Mouse (Mus musculus): ENCODE data around the gene Qk. TPM values are rescaled to one million over a fixed set of nuclear protein-coding genes. Genes with fewer than 3 reads are reported as not detected.

Qk gene
- total RNA-seq, 2 experiments from 2014 or later, result 212 to 251 TPM

DNA sequence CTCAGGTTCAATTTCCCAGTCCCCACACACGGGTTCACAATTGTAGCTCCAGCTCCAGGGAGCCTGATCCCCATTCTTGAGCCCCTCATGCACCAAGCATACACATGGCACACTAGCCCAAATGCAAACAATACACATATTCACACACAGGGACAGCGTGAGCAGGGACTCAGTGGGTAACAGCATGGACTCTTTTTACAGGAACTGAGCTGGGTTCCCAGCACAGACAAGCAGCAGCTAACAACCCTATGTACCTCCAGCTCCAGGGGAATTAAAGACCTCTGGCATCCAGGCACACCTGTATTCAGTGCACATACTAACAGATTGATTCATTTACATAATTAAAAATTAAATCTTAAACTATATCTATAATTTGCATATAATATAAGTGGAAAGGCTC lies 34.9 kb downstream of the Qk start:
- DNase-seq, result no peak

GRCm38 (mm10) chr17:10279532-10279931 lies 40.1 kb downstream of the Qk start:
- DNase-seq, result no peak
- intact Hi-C loops (cut with DNase I), result no loop called here

More for the DNA sequence above, 34.9 kb downstream of the Qk start:
- intact Hi-C loops (cut with DNase I), result no loop called here

DNA sequence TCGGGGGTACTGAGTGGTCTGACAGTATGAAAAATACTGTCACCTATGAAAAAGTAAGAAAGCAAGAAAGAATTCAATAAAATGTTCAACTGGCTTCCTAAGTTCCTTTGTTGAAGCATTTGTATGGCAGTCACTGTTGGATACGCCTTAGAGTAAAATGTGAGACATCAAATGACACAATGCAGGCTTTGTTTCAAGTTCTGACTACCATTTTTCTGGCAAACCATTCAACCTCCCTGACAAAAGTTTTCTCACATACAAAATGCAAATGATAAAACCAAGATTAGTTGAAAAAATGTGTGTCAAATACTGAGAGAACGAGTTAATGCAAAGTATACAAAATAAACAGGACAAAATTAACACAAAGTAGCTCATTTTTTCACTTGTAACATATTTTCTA lies 50.1 kb downstream of the Qk start:
- intact Hi-C loops (cut with DNase I), result no loop called here
- no peak for DNase-seq

GRCm38 (mm10) chr17:10268468-10268867 lies 51.2 kb downstream of the Qk start:
- intact Hi-C loops (cut with DNase I), result no loop called here
- no peak for DNase-seq

DNA sequence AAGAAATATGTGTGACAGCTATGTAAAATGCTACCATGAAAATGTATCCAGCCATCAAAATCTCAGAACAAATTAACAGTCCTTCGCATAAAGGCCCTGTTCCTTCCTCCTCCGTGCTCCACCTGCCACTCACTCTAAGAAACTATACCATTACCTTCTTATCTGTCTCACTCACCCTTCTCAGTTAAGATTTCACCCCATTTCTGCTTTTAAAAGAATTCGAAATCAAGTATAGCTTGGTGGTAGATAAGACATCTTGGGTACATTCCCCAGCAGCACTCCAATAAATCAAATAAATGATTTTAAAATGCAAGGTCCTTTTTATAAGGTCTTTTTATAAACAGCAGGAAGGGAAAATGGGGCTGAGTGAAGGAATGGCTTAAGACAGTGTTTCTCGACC lies 53.4 kb downstream of the Qk start:
- DNase-seq, result no peak
- intact Hi-C loops (cut with DNase I), result no loop called here

- no peak for DNase-seq
- intact Hi-C loops (cut with DNase I), result no loop called here
Observed at GRCm38 (mm10) chr17:10251252-10251958, 68.2 kb downstream of the Qk start.

GRCm38 (mm10) chr17:10240081-10240480 lies 79.6 kb downstream of the Qk start:
- intact Hi-C loops (cut with DNase I), result no loop called here

DNA sequence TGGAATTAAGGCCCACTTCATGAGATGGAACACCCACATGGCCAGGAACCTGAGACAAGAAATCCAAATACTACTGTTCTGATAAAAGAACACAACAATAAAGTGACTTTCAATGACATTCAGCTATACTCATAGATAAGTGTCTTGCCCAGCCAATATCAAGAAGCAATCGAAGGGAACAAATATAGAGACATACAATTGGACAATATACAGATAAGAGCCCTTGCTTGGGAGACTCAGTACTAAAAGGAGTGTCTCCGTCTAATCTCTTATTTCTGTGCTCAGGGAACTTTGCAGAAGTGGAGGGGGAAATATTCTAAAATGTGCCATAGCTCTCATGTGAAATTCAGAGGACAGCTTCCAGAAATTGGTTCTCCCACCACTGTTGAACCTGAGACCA lies 83.1 kb downstream of the Qk start:
- DNase-seq, result no peak
- intact Hi-C loops (cut with DNase I), result no loop called here

More at GRCm38 (mm10) chr17:10240081-10240480, 79.6 kb downstream of the Qk start:
- no peak for DNase-seq

DNA sequence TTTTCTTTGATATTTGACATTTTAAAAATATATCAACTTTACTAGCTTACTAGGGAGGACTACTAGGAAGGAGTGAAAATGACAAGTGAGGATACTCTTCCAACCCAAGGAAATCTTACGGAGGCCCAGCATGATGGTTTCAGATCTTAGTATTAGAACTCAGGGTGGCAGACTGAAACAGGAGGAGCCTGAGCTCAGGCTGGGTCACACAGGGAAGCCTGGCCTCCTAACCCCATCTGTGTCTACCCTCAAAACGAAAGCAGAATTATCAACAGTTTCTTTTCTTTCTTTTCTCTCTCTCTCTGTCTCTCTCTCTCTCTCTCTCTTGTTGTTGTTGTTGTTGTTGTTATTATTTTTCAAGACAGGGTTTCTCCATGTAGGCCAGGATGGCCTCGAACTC lies 87.2 kb downstream of the Qk start:
- DNase-seq, result no peak
- intact Hi-C loops (cut with DNase I), result no loop called here

DNA sequence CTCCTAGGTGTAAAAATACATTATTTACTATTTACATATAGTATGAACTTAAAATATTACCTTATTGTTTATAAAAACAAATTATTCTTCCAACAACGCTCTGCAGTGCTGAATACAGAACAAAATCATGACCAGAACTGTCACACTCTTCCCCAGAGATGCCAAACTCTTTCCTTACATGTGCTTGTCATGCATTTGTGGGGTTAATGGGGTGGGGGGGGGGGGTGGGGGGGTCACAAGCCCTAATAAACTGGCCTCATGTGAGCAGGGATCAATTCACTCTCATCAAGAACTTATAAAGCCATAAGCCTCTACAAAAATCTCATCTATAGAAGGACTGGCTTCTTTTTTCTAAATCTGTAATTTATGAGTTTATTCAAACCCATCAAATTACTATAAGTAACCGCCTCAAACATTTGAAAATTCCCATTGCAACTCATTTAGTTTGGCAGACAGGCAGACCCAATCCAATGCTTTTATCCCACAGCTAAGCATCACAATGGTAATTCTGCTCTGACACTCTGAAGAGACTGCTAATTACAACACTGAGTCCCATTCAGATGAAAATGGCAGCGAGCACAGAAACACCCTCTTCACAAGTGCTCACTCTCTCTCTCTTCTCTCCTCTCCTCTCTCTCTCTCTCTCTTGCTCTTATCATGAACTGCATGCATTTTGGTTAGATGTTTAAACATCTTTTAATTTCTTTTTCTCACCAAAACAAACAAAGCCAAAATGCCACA lies 91.7 kb downstream of the Qk start:
- no peak for DNase-seq
- intact Hi-C loops (cut with DNase I), result no loop called here

- DNase-seq, result no peak
- intact Hi-C loops (cut with DNase I), result no loop called here
Observed at GRCm38 (mm10) chr17:10216164-10216563, 103.5 kb downstream of the Qk start.

DNA sequence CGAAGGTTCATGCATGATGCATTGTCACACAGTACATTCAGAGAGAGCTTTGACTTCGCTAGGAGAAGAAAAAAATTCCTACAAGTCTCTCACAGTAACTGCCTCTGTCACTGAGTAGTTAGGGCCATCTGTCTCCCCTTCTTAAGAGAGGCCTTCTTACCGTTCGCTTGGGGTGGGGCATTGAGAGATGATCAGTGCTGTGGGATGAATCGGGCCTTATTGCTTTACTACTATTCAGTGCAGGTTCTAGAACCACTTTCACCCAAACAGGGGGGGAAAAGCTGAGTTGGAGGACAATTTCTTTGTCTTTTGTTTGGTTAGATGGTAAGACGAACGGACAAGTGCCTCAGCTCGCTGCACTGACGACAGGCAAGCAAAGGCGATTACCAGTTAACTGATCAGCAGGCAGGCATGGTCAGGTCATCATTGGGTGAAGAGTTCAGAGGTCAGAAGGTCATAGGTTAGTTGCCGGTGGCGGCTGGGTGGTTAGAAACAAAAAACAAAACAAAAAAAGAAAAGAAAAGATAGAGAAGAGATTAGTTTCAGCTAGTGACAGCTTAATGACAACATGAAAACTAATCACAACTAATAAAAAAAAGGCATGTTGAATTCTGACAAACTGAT lies 110.4 kb downstream of the Qk start:
- no peak for DNase-seq
- intact Hi-C loops (cut with DNase I), result no loop called here

- no peak for DNase-seq
- intact Hi-C loops (cut with DNase I), result no loop called here
Observed at GRCm38 (mm10) chr17:10198662-10199061, 121.0 kb downstream of the Qk start.

DNA sequence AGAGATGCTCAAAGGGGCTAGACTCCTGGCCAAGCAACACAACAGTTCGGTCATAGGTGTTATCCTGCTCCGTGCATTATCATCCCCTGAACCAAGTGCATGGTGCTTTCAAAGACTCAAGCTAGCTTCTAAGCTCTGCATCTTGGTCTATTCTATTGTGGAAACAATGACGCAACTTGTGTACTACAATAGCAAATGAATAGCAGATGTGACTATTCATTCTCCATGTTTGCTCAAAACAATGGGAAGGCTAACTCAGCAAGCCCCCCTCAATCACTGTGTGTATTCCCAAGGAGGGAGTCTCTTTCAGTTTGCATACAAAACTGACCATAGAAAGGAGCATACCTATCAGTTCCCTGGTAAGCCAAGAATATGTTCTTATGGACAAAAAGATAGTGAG lies 121.4 kb downstream of the Qk start:
- intact Hi-C loops (cut with DNase I), result no loop called here
- no peak for DNase-seq

DNA sequence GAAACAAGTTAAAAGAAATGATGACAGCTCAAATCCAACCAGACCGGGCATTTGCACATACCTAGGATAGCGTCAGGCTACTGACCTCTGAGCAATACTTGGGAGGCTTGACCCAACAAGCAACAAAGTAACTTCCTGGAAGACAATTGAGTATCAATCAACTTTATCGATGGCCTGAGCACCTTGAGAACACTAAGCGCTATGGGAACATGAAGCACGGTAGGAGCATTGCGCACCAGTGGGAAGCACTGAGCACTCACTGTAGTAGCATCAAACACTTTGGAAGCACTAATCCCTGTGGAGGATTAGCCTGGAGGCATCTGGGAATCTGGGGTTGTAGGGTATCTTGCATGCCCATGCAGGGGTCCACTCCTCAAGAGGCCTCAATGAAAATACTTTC lies 124.0 kb downstream of the Qk start:
- intact Hi-C loops (cut with DNase I), result no loop called here
- no peak for DNase-seq

- no peak for DNase-seq
- intact Hi-C loops (cut with DNase I), result no loop called here
Observed at GRCm38 (mm10) chr17:10190857-10191256, 128.8 kb downstream of the Qk start.

GRCm38 (mm10) chr17:10188481-10188880 lies 131.2 kb downstream of the Qk start:
- DNase-seq, result no peak
- intact Hi-C loops (cut with DNase I), result no loop called here

DNA sequence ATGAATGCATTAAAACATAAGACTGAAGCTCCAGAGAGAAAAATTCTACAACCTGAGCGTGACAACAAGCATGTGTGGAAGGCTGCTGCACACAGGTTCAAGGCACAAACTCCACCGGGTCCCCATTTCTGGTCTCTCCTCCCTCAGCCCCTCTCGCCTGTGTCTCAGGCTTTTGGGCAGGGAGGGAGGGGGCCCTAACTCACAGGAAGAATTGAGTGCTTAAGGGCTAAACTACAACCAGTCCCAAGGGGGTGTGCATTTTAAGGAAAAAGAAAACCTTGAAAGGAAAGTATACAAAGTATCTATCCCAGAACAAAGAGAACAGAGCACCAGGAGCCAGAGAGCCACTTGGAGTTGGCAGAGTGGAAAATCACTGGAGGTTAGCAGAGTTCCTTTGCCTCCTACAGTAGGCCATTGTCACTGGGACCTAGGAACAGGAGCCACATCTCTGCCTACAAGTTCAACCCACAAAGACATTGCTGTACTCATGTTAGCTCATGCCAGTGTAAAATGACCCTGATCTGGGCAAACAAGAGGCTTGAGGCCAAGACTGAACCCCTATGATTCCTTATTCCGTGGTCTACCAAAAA lies 132.1 kb downstream of the Qk start:
- intact Hi-C loops (cut with DNase I), result no loop called here
- no peak for DNase-seq

DNA sequence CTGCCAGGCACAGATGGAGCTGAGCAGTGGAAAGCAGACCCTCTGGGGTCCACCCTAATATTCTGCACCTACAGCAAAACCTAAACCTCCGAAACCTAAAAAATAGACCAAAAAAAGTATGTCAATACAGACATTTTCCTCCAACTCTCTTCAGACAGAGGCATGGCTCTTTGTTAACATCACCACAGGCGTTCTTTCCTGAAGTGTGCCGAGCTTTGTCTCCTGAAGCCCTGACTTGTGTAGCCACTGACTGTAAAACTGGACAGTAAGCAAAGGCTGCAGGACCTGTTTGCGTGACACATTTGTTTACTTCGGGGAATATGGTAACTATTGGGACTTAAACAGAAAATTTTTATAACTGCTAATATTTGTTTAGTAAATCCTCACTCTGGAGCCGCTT lies 137.9 kb downstream of the Qk start:
- intact Hi-C loops (cut with DNase I), result no loop called here

GRCm38 (mm10) chr17:10177096-10177495 lies 142.6 kb downstream of the Qk start:
- intact Hi-C loops (cut with DNase I), result no loop called here
- no peak for DNase-seq

More for the DNA sequence above, 137.9 kb downstream of the Qk start:
- DNase-seq, result no peak

- DNase-seq, result no peak
- intact Hi-C loops (cut with DNase I), result no loop called here
Observed at GRCm38 (mm10) chr17:10161258-10161657, 158.4 kb downstream of the Qk start.

Measured in gastrocnemius, postnatal 36 days (tissue).